Mouse (Mus musculus): ENCODE measurements around the gene Pik3ap1. TPM values are rescaled to one million over a fixed set of nuclear protein-coding genes. Genes with fewer than 3 reads are reported as not detected.
"Not testable (repeated sequence)": the region's sequence is repeated elsewhere in the genome, so short reads cannot be mapped to it uniquely, and the experiment has no call there.

Gene Pik3ap1
- total RNA-seq, 2 experiments from 2014 or later: 23.5 to 26.5 TPM

DNA sequence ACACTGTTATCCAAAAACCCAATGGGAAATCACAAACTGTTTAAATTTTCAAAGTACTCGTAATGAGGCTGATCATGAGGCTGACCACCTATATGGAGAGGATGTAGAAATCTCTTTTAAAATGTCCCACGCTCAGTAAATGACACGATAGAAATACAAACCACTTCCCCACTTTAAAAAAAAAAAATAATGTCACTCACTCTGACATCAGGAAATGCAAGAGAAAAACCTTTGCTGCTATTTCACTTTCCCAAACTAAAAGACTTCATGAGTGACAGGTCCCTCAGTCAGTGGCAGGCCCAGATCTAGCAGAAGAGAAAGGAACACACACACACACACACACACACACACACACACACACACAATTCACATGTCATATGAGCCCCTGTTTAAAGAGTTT is 49.2 kb downstream of the Pik3ap1 start:
- no peak for ATAC-seq (replicated peaks; ENCODE audit: poor library complexity)

DNA sequence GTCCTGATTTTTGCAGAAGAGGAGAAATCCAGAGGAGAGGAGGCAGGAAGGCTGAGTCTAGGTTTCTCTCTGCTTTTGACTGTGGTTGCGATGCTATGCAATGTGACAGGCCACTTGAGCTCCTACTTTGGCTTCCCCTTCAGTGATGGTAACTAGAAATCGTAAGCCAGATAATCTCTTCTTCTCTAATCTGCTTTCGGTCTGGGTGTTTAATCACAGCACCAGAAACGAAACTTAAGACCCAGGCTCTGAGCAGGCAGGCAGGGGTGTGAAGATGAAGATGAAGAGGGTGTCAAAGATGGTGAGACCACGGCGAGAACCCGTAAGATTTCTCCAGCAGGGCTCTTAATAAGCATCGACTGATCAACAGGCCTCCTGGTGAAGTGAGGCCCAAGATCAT is 51.9 kb downstream of the Pik3ap1 start:
- no peak for ATAC-seq (replicated peaks; ENCODE audit: poor library complexity)

DNA sequence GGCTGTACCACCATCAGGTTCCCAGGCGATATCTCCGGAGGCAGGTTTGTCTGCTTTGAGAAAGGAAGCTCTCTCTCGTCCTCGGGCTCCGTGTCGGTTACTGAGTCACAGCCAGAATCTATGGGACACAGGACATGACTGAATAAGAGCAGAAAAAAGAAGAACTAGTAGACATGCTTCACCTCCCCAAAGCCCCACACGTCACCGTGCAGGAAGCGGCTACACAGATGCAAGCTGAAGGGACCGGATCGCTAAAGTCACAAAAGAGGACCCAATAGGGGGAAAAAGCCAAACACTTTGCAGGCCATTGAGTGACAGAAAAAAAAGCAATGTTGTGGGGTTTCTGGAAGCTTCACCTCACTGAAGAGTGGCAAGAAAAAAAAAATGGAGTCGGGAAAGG is 52.7 kb downstream of the Pik3ap1 start:
- ATAC-seq (replicated peaks; ENCODE audit: poor library complexity): peak; percentile 82

DNA sequence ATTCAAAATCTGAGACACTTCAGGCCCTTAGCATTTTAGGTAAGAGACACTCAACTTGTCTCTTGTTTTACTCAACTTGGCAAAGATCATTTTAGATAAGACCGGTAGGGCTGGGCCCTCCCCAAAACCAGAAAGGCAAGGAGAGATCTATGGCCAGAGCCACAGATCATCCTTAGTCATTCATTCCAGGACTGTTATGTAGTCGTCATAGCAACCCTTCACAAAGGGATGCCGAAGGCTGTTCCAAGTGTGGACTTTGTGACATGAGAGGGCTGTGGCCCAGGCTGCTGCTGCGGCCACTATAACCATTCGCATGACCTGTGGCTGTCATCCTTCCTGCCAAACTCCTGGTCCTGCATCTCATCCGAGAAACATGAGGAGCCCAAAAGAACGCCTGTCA is 54.5 kb downstream of the Pik3ap1 start:
- no peak for ATAC-seq (replicated peaks; ENCODE audit: poor library complexity)

DNA sequence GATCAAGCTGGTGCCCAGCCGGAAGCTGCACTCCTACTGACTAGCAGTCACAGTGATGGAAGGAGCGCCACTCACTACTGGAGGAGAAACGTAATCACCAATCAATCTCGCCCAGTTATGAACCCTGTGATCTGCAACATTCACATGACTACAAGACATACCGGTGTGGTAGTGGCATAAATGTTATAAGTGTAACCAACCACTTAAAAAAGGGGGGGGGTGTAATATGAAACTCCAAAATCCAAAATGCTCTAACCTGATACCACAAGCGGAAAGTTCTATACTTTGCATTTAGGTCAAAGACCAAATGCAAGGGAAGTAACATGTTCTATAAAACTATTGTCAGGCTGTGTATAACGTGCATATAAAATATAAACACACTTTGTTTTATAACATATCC is 54.9 kb downstream of the Pik3ap1 start:
- ATAC-seq (replicated peaks; ENCODE audit: poor library complexity): no peak

DNA sequence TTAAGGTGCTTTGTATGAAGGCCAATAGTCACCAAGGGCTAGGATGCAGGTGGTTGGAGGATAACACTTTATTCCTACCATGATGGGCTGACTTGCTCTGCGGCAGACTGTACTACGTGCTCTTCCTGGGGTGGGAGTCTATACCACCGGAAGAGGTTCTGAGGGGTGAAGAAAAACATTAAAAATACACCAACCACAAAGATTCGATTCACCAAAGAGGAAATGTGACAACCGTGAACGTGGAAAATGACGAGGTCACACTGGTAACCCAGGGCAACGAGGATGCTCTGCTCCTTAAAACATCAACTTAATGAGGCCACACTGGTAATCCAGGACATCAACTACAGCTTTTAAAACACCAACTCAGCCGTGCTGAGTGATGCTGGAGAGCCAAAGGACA is 56.2 kb downstream of the Pik3ap1 start:
- ATAC-seq (replicated peaks; ENCODE audit: poor library complexity): peak; percentile 51

DNA sequence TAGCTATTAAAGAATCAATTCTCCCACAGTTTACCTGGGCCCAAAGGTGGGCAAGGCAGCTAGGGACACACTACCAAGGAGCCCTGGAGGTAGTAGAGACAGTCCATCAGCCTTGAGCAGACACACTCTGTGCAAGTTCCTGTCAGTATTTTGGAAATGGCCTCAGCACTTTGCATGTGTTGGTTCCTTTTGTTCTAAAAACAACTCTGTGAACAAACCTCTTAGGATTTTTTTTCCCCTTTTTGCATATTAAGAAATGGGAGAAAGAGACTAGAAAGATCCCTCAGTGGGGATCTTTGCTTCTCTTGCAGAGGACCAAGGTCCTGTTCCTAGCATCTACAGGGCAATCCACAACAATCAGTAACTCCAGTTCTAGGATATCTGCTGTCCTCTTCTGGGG is 61.1 kb downstream of the Pik3ap1 start:
- ATAC-seq (replicated peaks; ENCODE audit: poor library complexity): no peak

DNA sequence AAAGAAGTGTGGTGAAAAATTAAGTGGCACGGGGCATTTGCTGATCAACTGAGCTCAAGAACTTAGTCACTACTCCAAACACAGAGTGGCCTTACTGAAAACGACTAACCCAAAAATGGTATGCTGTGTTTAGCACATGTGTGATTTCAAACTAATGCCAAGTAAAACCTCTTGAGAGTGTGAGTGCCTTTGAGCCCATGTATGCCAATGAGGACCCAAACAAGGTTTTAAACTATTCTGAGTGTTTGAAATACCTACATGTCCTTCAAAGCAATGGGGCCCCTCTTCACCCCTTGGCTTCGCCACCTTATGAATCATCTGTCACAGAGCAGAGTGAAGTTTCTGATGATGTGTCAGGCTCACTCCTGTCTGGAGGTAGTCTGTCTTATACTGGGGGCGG is 61.8 kb downstream of the Pik3ap1 start:
- no peak for ATAC-seq (replicated peaks; ENCODE audit: poor library complexity)

DNA sequence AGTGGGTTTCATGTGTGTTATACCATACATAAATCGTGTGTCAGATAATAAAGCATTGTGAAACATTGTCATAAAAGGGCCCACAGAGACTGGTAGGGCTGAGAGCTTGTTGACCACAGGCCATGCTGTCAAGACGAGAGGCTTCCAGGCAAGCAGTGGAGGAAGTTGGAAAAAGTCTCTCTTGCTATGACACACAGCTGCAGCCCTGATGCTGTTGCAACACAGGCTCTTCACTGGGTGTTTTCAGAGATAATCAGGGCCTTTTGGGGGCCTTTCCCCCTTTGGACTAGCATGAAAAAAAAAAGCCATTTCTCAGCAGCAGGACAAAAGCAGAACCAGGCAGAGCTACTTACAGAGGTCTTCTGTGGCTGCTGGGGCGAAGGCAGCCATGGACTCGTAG is 63.8 kb downstream of the Pik3ap1 start:
- ATAC-seq (replicated peaks; ENCODE audit: poor library complexity): peak; percentile 93

DNA sequence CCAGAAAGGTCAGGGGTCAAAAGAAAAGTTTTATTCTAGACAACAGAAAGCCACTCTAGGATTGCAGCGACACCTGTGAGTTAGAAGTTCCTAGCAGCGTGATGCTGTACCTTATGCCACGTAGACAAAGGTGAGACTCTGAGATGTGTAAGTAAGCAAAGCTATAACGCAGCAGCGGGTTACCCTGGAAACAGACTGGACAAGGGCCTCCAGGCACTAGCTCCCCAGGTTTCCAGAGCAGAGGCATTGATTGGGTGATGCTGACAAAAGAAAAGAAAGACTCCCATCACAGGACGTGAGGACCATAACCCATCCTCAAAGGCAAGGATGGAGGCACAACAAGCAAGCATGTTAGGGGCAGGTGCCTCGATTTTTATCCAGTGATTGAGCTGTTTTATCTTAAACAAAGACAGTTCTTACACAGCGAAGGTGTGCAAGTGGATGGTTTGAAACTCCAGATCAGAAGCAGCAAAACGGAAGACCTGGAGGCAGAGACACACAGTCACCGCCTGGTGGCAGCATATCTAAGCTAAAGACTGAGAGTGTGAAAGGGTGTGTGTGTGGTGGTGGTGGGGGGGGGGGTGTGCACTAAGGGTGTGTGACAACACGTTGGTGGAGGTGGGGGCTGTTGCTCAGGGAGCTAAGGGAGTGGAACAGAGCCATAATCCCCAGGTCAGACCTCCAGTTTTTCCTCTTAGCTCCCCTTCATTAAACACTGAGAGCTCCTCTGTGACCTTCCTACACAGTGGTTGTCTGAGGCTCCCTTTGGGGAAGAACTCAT is 67.4 kb downstream of the Pik3ap1 start:
- ATAC-seq (replicated peaks; ENCODE audit: poor library complexity): peak; percentile 56

DNA sequence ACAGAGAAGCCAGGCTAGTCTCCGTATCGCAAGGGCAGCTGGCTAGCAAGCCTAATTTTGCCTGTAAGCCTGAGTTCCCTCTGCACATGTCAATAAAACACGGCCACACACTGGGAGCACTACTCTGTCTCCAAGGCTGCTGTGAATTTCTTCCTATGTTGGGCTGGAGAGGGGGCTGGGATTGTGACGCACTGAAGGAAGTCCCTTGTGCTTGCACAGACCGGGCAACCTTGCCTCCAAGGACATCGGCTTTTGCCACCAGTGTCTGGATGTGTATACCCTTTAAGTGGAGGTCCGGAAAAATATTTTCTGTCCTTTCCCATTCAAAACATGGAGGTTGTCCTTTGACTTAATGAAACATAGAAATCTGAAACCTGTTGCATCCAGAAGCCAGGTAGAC is 70.2 kb downstream of the Pik3ap1 start:
- ATAC-seq (replicated peaks; ENCODE audit: poor library complexity): no peak

DNA sequence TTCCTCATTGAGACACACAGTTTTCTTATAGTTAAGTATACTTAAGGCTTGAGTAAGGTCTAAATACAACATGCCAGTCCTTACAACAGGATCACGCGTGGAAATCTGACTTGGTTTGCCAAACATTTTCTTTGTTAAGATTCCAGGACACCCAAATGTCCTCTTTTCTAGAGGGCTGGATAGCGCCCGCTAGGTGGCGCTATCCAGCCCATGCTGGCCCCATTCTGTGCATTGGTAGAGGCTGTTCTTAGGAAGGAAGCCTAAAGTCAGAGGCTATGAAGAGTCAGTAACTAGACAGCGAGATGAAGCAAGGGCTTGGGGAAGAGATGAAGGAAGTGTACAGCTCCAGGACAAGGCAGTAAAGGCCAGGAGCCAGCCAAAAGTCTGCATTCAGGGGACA is 71.2 kb downstream of the Pik3ap1 start:
- ATAC-seq (replicated peaks; ENCODE audit: poor library complexity): peak; percentile 38; the same call in 1 of the 2 replicates

DNA sequence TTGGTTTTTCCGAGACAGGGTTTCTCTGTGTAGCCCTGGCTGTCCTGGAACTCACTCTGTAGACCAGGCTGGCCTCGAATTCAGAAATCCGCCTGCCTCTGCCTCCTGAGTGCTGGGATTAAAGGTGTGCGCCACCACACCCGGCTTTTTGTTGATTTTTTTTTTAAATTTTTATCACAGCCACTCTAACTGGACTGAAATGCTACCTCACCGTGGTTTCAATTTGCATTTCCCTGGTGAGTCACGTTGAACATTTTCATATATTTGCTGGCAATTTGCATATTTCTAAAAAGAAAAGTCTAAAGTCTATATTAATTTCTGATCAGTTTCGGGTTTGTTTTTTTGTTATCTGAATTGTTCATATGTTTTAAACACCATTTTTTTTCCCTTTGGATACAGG is 72.3 kb downstream of the Pik3ap1 start:
- ATAC-seq (replicated peaks; ENCODE audit: poor library complexity): not testable (repeated sequence)

DNA sequence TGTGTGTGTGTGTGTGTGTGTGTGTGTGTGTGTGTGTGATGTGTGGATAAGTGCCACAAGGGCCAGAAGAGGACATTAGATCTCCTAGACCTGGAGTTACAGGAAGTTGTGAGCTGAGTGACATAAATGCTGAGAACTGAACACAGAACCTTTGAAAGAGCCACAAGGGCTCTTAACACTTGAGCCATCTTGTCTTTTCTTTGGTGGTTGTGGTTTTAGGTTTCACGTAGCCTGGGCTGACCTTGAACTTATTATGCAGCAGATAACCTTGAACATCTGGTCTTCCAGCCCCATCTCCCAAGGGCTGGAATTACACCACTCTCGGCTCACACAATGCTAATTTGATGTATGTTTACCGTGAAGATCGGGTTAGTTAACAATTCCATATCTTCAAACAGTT is 72.9 kb downstream of the Pik3ap1 start:
- ATAC-seq (replicated peaks; ENCODE audit: poor library complexity): no peak

DNA sequence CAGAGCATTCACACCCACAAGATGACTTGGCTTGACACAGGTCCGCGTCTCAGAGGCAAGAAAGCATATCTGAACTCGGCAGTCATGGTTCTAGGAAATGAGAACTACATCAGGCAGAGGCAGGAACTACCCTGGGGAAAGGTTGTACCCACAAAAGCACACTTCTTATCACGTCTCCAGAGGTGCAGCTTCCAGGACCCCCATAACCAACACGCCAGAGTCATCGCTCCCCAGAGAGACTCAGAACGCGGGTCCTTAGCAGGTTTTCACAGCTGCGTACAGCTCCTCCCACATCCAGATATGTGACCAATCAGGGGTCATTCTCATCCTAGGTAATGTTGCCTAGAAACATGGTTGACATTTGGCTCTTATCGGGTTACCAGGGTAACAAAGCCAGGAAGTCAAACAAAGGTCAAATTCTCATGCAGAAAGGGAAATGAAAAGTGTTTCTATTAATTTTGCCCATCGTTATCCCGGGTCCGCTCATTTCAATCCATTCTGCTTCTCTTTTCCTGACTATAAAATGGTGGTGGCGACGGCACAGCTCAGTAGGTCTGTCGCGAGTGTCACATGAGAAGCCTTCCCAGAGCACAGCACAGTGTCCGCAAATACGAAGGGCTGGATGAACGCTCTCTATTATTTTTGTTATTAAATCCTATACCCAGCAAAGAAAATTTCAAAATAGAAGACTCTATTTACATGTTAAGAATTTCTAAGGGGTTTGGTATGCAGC is 73.8 kb downstream of the Pik3ap1 start:
- ATAC-seq (replicated peaks; ENCODE audit: poor library complexity): peak; percentile 94

DNA sequence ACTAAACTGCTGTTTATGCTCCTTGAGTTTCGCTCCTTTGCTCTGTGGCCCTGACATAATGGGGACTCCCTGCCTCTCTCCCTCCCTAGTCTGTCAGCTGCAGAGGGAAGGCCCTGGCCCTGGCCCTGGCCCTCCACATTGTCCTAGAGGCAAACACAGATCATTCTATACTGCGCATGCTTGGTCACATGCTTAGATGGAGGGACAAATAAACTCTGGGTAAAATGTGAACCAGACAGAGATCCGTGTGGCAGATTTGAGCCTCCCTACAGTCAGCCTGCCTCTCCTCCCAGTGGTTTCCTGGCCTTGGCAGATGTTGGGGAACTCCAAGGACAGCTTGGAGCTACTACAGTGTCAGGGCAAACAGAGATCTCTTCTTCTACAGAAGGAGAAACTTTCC is 81.0 kb downstream of the Pik3ap1 start:
- no peak for ATAC-seq (replicated peaks; ENCODE audit: poor library complexity)

DNA sequence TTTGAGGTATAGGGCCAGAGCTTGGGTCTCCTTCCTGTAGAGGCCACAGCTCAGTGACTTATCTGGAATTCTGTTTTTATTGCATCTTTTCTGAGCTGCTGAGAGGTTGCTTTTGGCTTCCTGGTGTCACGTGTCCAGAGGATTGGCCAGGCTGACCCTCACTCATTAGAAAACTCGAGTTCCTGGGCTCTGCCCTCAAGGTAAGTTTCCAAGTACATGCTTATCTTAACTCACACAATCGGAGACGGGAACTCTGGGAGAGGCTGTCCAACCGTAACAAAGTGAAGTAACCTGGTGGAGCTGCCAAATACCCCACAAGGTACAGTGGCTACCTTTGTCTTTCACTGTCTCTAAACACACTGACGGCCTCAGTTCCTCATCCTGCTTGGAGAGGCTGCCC is 81.5 kb downstream of the Pik3ap1 start:
- no peak for ATAC-seq (replicated peaks; ENCODE audit: poor library complexity)

DNA sequence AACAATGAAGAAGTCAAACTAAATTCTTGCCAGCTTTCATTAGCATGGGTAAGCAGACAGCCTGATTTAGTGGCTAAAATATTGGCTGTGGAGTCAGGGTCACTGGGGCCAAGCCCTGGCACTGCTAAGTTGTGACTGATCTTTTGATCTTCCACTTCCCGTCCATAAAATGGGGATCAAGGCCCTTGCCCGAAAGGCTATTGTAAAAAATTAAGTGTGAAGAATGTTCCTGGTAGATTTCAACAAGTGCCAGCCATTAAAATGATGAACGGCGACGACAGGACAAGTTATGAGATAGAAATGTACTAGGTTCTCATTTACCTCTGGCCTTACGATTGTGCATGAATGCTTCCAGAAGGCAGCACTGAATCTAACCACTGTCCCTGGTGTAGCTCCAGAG is 83.0 kb downstream of the Pik3ap1 start:
- no peak for ATAC-seq (replicated peaks; ENCODE audit: poor library complexity)

DNA sequence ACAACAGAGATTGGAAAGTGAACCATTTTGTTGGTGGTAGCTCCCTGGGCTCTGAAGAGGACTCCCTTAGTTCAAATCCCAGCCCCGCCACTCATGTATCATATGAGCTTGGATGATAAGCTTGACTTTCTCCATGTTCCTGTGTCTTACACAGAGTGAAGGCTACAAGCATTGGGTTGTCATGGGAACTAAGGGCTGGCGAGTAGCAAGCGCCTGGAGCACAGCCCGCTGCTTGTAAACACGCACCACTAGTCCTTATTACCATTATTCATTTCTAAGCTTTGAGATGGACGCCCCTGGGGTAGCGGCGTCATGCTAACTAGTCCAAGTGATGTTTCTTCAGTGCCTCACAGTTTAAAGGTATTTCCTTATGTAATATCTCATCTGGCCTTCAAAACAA is 85.5 kb downstream of the Pik3ap1 start:
- no peak for ATAC-seq (replicated peaks; ENCODE audit: poor library complexity)

DNA sequence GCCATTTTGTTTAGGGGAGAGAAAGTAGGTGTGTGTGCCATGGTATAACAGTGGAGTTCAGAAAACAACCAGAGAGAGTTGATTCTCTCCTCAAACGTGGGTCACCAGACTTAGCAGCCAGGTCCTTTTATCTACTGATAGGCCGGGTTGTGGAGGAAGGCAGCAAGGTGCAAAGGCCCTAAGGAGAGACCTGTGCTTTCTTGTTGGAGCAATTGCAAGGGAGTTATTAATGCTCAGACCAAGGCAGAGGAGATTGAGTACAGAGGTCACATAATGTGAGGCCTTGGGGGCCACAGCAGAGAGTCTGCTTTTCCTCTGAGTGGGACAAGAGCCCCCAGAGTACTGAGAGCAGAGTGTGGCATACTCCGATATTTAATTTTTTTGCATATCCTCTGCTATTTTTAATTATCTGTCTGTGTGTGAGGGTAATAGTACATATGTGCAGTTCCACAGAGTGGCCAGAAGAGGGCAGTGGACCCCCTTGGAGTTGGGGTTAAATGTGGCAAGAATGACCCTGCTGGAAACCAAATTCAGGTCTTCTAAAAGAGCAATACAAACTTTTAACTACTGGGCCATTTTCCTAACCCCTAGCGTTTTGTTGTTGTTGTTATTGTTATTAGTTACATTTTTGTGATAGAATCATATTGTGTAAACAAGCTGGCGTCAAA is 93.8 kb downstream of the Pik3ap1 start:
- ATAC-seq (replicated peaks; ENCODE audit: poor library complexity): peak; percentile 64

DNA sequence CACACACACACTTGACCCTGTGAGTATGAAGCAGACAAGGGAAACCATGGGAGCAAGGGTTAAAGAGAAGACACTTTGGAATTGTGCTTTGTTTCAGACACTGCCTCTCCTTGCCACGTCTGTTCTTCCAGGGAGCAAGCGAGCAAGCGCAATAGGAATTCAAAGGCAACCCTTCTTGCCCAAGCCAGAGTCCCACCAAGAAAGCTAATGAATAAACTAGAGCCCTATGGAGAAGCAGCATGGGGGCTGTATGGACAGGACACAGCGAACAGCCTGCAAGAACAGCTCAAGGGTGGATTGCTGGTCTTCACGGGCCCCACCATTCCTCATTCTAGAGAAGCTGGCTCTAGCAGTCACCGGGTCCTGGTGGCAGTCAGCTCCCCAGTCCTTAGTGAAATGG is 96.3 kb downstream of the Pik3ap1 start:
- no peak for ATAC-seq (replicated peaks; ENCODE audit: poor library complexity)

DNA sequence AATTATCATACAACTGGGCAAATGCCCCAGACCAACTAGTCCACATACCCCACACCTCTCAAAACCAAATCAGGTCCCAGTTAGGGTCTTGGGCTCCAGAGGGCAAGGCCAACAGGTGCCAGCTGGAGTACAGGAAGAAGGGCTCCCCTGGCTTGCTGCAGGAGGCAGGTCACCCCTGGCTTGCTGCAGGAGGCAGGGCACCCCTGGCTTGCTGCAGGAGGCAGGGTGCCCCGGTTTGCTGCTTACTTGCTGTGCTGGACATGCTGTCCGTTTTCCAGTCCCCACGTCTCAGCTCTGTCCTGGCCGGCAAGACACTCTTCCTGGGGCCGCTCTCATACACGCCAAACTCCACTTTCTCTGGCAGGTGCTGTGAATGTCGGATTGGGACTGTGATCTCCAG is 97.7 kb downstream of the Pik3ap1 start:
- no peak for ATAC-seq (replicated peaks; ENCODE audit: poor library complexity)

Data from megakaryocyte progenitor cell, adult 5-6 weeks (primary cell).